Mouse (Mus musculus) hindbrain, embryonic 13.5 days (tissue): Measurements from ENCODE around the gene 2200002D01Rik. TPM values are rescaled to one million over a fixed set of nuclear protein-coding genes. Genes with fewer than 3 reads are reported as not detected.

Experiments
- ATAC-seq: fragments of 200-750 bp; cut with Nextera tagmentation; 2 replicates; pipeline ENCODE4 v1.8.0; 2017; ENCODE audit warnings: moderate TSS enrichment; ENCODE audit not compliant: low FRiP score
- H3K27ac ChIP-seq: fragments of 300-500 bp; sonication (generic); 2 replicates; pipeline ENCODE4 v1.5.1; 2015; ENCODE audit warnings: inconsistent platforms, mild to moderate bottlenecking, moderate library complexity
- H3K27me3 ChIP-seq: fragments of 300-500 bp; sonication (generic); 2 replicates; pipeline ENCODE4 v1.6.1; 2015; ENCODE audit warnings: mild to moderate bottlenecking, inconsistent platforms
- H3K36me3 ChIP-seq: fragments of 300-500 bp; sonication (generic); 2 replicates; pipeline ENCODE4 v1.6.1; 2015; ENCODE audit warnings: mild to moderate bottlenecking, inconsistent platforms
- H3K4me1 ChIP-seq: fragments of 300-500 bp; sonication (generic); replicated peaks from 2 replicates; pipeline ENCODE4 v1.6.1; 2015; ENCODE audit warnings: inconsistent platforms
- H3K4me2 ChIP-seq: fragments of 300-500 bp; sonication (generic); 2 replicates; pipeline ENCODE4 v1.6.1; 2015; ENCODE audit warnings: inconsistent platforms, mild to moderate bottlenecking, moderate library complexity
- H3K4me3 ChIP-seq: fragments of 300-500 bp; sonication (generic); 2 replicates; pipeline ENCODE4 v1.5.1; 2015; ENCODE audit warnings: mild to moderate bottlenecking, inconsistent platforms
- H3K9ac ChIP-seq: fragments of 300-500 bp; sonication (generic); 2 replicates; pipeline ENCODE4 v1.6.1; 2015; ENCODE audit warnings: mild to moderate bottlenecking, inconsistent platforms
- H3K9me3 ChIP-seq: fragments of 300-500 bp; sonication (generic); 2 replicates; pipeline ENCODE4 v1.6.1; 2016; ENCODE audit warnings: inconsistent platforms
- WGBS: fragments of 180-500 bp; shearing (Covaris S2); methylation state at CpG from one replicate; pipeline ENCODE4 v1.1.7; 2015; 5-methylcytosine and 5-hydroxymethylcytosine counted together
- polyA plus RNA-seq: library from polyadenylated mRNA; unstranded; fragments of >200 nt; fragmentation: Nextera tagmentation; extraction: Ambion mirVana; gene quantifications from 2 replicates; pipeline ENCODE4 v1.2.1, GENCODE M21; 2015

2200002D01Rik gene
- 1.7 and 2.1 TPM in 2 replicates for polyA plus RNA-seq

DNA sequence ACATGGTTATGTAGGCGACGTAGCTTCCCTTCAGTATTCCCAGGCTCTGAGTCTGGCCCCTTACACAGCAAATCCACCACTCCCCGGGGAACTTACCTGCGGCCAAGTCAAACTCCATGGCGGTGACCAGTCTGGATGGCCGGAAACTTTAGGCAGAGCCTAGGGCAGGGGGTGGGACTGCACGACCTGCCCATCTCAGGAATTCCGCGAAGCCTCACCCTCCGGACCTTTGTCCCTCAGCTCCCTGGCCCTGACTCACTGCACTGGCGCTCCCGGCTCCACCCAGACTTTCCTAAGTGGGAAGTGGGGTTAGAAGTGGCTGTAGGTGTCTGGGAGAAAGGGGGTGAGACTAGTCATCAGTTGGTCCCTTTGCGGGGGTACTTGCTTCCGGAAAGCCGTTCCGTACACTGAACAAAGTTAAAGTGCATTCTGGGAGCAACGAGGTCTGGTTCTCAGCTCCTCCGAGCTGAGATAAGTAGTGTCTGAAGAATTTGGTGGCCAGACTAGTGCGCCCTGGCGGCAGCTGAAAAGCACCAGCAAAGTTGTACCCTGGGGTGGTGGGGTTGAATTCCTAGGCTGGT lies at the start of gene 2200002D01Rik:
TSS of gene 2200002D01Rik (minus strand) at position 206 of the 581 bp plus-strand sequence.
- ATAC-seq: no peak
- Histone ChIP-seq H3K4me2 (peak within 1 kb of the TSS; percentile 40), H3K27ac (no peak within 1 kb of the TSS), H3K36me3 (peaks cover 31% of the 10 kb centered on the region), H3K27me3 (peaks cover 32% of the 10 kb centered on the region), H3K9me3 (no peaks in the 10 kb centered on the region), H3K4me3 (peak within 1 kb of the TSS; percentile 21), H3K4me1 (peaks cover 11% of the 10 kb centered on the region), H3K9ac (peak within 1 kb of the TSS; percentile 30; the same call in 1 of the 2 replicates)
- 20% methylated on average over 20 of the region's 20 CpGs for WGBS

GRCm38 (mm10) chr7:29296998-29297397 lies 48.7 kb upstream of the 2200002D01Rik start:
- Histone ChIP-seq H3K4me2 (no peak overlapping the region), H3K36me3 (no peaks in the 10 kb centered on the region), H3K9ac (no peak overlapping the region), H3K4me1 (peaks cover 18% of the 10 kb centered on the region), H3K9me3 (no peaks in the 10 kb centered on the region), H3K27me3 (0 out of 2 replicates have a peak, but pooled peaks cover 5% of the 10 kb centered on the region), H3K4me3 (no peak overlapping the region), H3K27ac (no peak overlapping the region)
- WGBS: 9% methylated on average over 10 of the region's 10 CpGs
- ATAC-seq: no peak

DNA sequence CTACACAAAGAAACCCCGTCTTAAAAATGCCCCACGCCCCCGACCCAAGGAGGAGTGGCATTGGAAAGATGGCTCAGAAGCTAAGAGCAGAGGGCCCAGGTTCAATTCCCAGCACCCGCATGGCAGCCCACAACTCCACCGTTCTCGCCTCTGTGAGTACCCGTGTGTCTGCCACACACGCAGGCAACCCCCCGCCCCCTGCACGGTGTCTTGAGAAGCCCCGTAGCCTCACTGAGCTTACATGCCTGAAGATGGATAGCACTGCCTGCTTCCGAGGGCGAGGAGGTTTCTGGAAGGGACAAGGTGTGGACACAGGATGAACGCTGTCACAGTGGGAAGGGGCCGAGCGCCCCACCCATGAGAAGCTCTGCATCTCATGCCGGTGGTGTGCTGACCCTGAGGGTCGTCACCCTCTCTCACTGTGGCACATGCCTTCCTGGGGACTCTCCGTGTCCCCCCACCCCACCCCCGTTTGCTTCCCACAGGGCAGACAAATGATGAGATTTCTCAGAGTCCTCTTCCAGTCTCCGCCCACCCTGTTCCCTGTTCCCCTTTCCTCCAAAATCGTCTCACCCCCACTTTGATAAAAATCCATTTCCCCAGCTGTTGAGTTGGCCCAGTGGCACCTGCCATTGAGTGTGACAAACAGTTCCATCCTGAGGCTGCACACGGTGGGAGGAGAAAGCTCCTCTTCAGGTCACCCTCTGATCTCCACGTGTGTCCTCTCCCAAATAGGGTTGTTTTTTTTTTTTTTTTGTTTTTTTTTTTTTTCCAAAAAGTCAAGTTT lies 47.8 kb upstream of the 2200002D01Rik start:
- Histone ChIP-seq H3K27me3 (0 out of 2 replicates have a peak, but pooled peaks cover 5% of the 10 kb centered on the region), H3K4me2 (no peak overlapping the region), H3K27ac (no peak overlapping the region), H3K4me1 (peaks cover 23% of the 10 kb centered on the region), H3K36me3 (no peaks in the 10 kb centered on the region), H3K9me3 (no peaks in the 10 kb centered on the region), H3K9ac (no peak overlapping the region), H3K4me3 (no peak overlapping the region)
- WGBS: 83% methylated on average over 24 of the region's 24 CpGs
- ATAC-seq: no peak

DNA sequence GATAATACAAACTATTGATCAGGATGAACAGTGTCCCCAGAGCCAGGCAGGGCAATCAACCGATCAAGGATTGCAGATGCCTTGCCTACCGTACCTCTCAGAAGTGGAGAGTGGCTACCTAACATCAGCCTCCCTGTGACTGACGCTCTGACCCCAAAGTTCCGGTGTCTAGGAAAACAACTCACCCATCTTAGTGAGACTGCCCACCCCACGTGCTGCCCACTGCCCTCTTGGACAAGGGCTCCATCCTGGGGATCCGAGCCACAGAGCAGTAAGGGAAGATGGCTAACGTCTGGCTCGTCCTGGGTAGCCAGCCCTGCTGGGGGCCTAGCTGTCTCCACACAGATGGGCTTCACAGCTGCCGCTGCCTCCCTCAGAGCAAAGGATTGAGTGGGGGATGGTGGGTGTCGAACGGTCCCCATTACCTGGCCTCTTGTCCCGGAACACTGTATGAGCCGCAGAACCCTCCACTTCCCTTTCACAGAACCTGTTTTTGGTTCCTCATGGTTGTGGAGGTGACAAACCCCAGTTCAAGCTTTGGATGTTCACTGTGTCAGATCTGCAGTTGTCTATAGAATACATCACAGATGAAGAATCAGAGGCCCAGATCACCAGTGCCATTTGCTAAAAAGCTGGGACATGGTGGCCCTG lies 46.0 kb upstream of the 2200002D01Rik start:
- Histone ChIP-seq H3K9me3 (no peaks in the 10 kb centered on the region), H3K27ac (no peak overlapping the region), H3K4me1 (peaks cover 40% of the 10 kb centered on the region), H3K27me3 (peaks cover 12% of the 10 kb centered on the region; the same call in 1 of the 2 replicates), H3K9ac (peak overlapping the region; percentile 35; the same call in 1 of the 2 replicates), H3K4me2 (no peak overlapping the region), H3K36me3 (no peaks in the 10 kb centered on the region), H3K4me3 (no peak overlapping the region)
- 49% methylated on average over 13 of the region's 13 CpGs for WGBS
- no peak for ATAC-seq

DNA sequence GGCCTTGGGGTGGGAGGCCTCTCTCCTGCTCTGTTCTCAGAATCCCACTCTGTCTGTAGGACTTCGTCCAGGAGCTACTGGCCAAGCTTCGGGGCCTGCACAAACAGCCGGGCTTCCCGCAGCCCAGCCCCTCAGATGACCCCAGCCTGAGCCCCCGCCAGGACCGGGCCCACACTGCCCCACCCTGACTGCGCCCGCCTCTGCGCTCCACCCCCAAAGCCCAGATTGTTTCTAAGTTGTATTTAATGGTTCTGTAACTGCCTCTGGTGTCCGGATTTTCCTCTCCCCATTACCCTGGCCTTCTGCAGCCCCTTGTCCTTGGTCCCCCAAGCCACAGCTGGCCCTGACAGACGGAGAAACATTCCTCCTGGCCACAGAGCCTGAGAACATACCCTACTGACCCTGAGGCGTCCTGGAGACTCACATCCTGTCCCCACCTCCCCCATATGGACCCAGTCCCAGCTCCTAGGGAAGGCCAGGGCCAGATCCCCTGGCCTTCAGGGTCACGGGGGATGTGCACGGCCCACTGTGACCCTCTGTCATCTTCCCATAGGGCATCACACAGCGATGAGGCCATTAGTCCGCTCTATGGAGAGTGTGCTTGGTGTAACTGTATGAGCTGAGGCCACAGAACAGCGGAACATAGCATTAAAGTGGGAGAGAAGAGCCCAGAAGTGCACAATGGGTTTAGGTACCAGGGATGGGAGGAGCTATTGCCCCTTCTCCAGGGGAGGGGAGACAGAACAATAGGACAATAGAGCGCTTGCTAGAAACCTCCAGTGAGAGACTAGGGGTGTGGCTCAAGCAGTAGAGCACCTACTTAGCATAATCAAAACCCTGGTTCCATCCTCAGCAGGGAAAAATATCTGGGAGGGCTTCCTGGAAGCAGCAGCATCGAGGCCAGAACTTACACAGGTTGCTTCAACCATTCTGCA lies 45.1 kb upstream of the 2200002D01Rik start:
- Histone ChIP-seq H3K27me3 (peaks cover 15% of the 10 kb centered on the region; the same call in 1 of the 2 replicates), H3K36me3 (no peaks in the 10 kb centered on the region), H3K4me1 (peaks cover 47% of the 10 kb centered on the region), H3K9me3 (no peaks in the 10 kb centered on the region), H3K9ac (peak overlapping the region; percentile 43; the same call in 1 of the 2 replicates), H3K27ac (peak overlapping the region; percentile 78), H3K4me3 (no peak overlapping the region), H3K4me2 (no peak overlapping the region)
- 18% methylated on average over 19 of the region's 19 CpGs for WGBS
- 0 out of 2 replicates have a peak, but pooled peaks have one; percentile 8 for ATAC-seq

- Histone ChIP-seq H3K4me1 (peaks cover 47% of the 10 kb centered on the region), H3K9me3 (no peaks in the 10 kb centered on the region), H3K27me3 (peaks cover 19% of the 10 kb centered on the region; the same call in 1 of the 2 replicates), H3K4me2 (no peak overlapping the region), H3K36me3 (no peaks in the 10 kb centered on the region), H3K4me3 (no peak overlapping the region), H3K27ac (peak overlapping the region; percentile 78), H3K9ac (no peak overlapping the region; the same call in 1 of the 2 replicates)
- no peak for ATAC-seq
- 24% methylated on average over 8 of the region's 8 CpGs for WGBS
These were observed 44.3 kb upstream of the 2200002D01Rik start for GRCm38 (mm10) chr7:29292458-29293098.

GRCm38 (mm10) chr7:29291616-29292457 lies 43.6 kb upstream of the 2200002D01Rik start:
- no peak overlapping the region for H3K4me2 ChIP-seq
- no peaks in the 10 kb centered on the region for H3K36me3 ChIP-seq
- peaks cover 20% of the 10 kb centered on the region; the same call in 1 of the 2 replicates for H3K27me3 ChIP-seq
- peak overlapping the region; percentile 78 for H3K27ac ChIP-seq
- no peak overlapping the region for H3K9ac ChIP-seq
- 19% methylated on average over 6 of the region's 7 CpGs for WGBS
- H3K4me1 ChIP-seq: peaks cover 47% of the 10 kb centered on the region
- no peaks in the 10 kb centered on the region for H3K9me3 ChIP-seq
- ATAC-seq: 0 out of 2 replicates have a peak, but pooled peaks have one; percentile 27
- H3K4me3 ChIP-seq: no peak overlapping the region

- H3K4me2 ChIP-seq: no peak overlapping the region
- peak overlapping the region; percentile 72 for H3K27ac ChIP-seq
- no peak overlapping the region for H3K4me3 ChIP-seq
- peaks cover 24% of the 10 kb centered on the region for H3K27me3 ChIP-seq
- H3K36me3 ChIP-seq: no peaks in the 10 kb centered on the region
- H3K9me3 ChIP-seq: no peaks in the 10 kb centered on the region
- no peak for ATAC-seq
- H3K9ac ChIP-seq: no peak overlapping the region; the same call in 1 of the 2 replicates
- peaks cover 47% of the 10 kb centered on the region for H3K4me1 ChIP-seq
- 30% methylated on average over 11 of the region's 11 CpGs for WGBS
These were observed 42.6 kb upstream of the 2200002D01Rik start for GRCm38 (mm10) chr7:29290691-29291485.

GRCm38 (mm10) chr7:29289856-29290255 lies 41.6 kb upstream of the 2200002D01Rik start:
- peak overlapping the region; percentile 53 for H3K4me3 ChIP-seq

More at GRCm38 (mm10) chr7:29289856-29290255, 41.6 kb upstream of the 2200002D01Rik start:
- peaks cover 47% of the 10 kb centered on the region for H3K4me1 ChIP-seq
- H3K27me3 ChIP-seq: peaks cover 30% of the 10 kb centered on the region
- no peak for ATAC-seq
- H3K9ac ChIP-seq: no peak overlapping the region
- H3K36me3 ChIP-seq: no peaks in the 10 kb centered on the region
- 0 out of 2 replicates have a peak overlapping the region, but pooled peaks have one; percentile 72 for H3K27ac ChIP-seq
- WGBS: 77% methylated on average over 6 of the region's 6 CpGs
- no peaks in the 10 kb centered on the region for H3K9me3 ChIP-seq
- H3K4me2 ChIP-seq: peak overlapping the region; percentile 90
